Mouse (Mus musculus) bone marrow, adult 2 months (tissue): ENCODE results near the gene Srf. TPM values are rescaled to one million over a fixed set of nuclear protein-coding genes. Genes with fewer than 3 reads are reported as not detected.

Experiments
- H3K27ac ChIP-seq: fragments of 200-500 bp; 2 replicates; pipeline ENCODE4 v1.5.1; 2012; ENCODE audit warnings: low read depth, mild to moderate bottlenecking, control low read depth, inconsistent platforms, low read length; ENCODE audit not compliant: control insufficient read depth, poor library complexity, insufficient read depth
- H3K4me1 ChIP-seq: fragments of 200-500 bp; 2 replicates; pipeline ENCODE4 v1.6.1; 2011; ENCODE audit warnings: low read length; ENCODE audit not compliant: control insufficient read depth, insufficient read depth
- H3K4me3 ChIP-seq: fragments of 200-500 bp; replicated peaks from 2 replicates; pipeline ENCODE3; 2011; ENCODE audit warnings: mild to moderate bottlenecking, low read depth, low read length, control low read depth; ENCODE audit not compliant: control insufficient read depth
- CTCF ChIP-seq: fragments of 200-500 bp; IDR thresholded peaks from 2 replicates; pipeline ENCODE4 v1.5.1; 2011; ENCODE audit warnings: low read length, control low read depth; ENCODE audit not compliant: control insufficient read depth, insufficient read depth
- POLR2A ChIP-seq: fragments of 200-500 bp; IDR thresholded peaks from 2 replicates; pipeline ENCODE4 v1.6.1; 2011; ENCODE audit warnings: low read depth, mild to moderate bottlenecking, control low read depth, low read length, borderline replicate concordance; ENCODE audit not compliant: control insufficient read depth
- WGBS: fragments of 180-500 bp; shearing (Covaris S2); methylation state at CpG from one replicate; pipeline ENCODE4 v1.1.7; 2018; 5-methylcytosine and 5-hydroxymethylcytosine counted together
- polyA plus RNA-seq: library from polyadenylated mRNA; stranded (reverse); fragments of >200 nt; gene quantifications from 2 replicates; pipeline ENCODE4 v1.2.4, GENCODE M21; 2011; ENCODE audit warnings: low replicate concordance; ENCODE audit not compliant: missing spikeins, insufficient read depth, insufficient read length

The Srf gene
- polyA plus RNA-seq: 14.6 and 17.4 TPM in 2 replicates

DNA sequence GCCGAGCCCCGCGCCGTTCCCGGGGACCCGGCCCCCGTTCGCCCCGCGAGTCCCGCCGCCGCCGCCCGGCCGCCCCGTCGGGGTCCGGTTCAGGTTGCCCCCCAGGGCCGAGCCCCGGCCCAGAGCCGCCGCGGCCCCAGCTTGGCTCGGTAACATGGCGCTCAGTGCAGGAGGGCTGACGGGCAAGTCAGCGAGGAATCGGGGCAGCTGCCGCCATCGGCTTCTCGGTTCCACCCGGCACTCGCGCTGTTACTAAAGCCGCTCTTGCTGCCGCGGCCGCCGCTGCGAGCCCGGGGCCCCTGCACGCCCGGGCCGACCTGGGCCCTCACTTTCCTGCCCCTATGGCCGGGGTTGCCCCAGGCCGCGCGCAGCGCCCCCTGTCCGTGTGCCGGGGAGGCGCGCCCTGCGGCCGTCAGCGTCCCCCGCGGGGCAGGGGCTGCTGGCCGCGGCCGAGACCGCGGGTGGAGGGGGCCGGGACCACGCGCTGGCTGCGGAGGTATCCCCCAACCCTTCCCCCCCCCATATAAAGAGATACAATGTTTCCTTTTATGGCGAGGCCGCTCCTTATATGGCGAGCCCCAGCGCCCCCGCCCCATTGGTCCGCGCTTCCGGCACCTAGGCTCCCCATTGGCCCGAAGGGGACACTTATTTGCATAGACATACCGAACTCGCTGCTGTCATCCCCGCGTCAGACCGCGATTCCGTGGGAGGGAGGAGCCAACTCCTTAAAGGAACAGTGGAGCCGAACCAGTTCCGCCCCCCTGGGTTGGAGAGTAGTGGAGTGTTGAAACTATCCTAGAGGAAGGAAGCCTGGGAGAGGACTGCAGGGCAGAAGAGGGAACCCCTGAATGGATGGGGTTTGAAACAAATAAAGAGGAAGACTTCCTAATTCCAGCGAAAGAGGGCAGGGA lies at the start of gene Srf:
TSS of gene Srf (minus strand) at position 503 of the 911 bp plus-strand sequence.
- peaks cover 1% of the 10 kb centered on the region; the same call in 1 of the 2 replicates for H3K4me1 ChIP-seq

DNA sequence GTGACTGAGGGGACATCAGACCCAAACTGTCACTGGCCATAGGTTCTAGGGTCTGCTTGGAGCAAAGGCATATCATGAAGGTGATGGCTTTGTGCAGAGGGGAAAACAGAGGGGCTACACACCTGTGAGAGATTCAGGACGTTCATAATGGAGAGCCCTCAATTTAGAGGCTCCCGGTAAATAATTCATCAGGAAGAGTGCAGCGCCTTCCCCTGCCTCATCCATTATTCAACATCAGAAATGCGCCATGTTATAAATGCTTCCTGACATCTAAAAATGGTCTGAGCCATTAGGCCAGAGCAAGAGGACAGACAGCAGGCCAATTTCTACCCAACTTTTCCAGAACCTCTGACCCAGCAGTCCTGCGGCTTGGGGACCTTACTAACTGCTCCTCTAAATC lies 49.2 kb upstream of the Srf start:
- H3K27ac ChIP-seq: no peak overlapping the region
- no peak overlapping the region for H3K4me3 ChIP-seq
- H3K4me1 ChIP-seq: no peaks in the 10 kb centered on the region; the same call in 1 of the 2 replicates
- TF ChIP-seq CTCF (no peak), POLR2A (no peak)
- WGBS: 88% methylated on average over 5 of the region's 5 CpGs

More for the DNA sequence above, at the start of gene Srf:
- Histone ChIP-seq H3K27ac (peak within 1 kb of the TSS; percentile 93), H3K4me3 (peak within 1 kb of the TSS; percentile 81)
- TF ChIP-seq POLR2A (peak; percentile 55; the same call in 1 of the 2 replicates), CTCF (peak; percentile 31; the same call in 1 of the 2 replicates)
- under 1% methylated on average over 87 of the region's 87 CpGs for WGBS

DNA sequence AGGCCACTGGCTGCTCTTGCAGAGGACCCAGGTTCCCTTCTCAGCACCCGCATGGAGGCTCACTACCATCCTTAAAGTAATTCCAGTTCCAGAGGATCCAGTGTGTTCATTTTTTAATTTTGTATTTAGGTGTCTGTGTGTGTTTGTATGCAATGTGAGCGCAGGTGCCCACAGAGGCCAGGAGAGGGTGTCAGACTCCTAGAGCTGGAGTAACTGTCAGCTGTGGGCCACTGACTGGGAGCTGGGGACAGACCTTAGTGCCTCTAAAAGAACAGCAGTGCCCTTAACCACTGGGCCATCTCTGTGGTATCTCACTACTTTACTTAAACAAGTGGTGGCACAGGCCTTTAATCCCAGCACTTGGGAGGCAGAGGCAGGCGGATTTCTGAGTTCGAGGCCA lies 47.3 kb upstream of the Srf start:
- H3K4me1 ChIP-seq: no peaks in the 10 kb centered on the region; the same call in 1 of the 2 replicates
- H3K4me3 ChIP-seq: no peak overlapping the region
- no peak for TF ChIP-seq CTCF
- TF ChIP-seq POLR2A: no peak
- 89% methylated on average over 4 of the region's 4 CpGs for WGBS
- H3K27ac ChIP-seq: no peak overlapping the region

DNA sequence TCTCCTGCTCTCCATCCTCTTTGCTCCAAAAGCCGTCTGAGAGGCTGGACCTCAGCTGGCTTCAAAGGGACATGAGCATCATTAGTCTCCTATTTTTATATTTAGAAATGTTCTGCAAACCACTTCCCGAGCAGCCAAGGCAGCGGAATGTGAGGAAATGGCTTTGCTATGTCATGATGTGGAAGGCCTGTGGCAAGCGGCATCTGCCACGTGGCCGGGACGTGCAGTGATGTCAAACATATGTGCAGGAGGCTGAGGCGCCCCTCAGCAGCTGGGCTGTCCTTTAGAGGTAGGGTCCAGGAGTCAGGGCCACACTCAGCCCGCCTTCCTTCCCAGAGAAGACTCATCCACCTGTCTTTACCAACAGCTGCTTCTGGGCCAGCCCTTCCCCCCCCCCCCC lies 46.2 kb upstream of the Srf start:
- TF ChIP-seq POLR2A (no peak; the same call in 1 of the 2 replicates), CTCF (no peak)
- H3K4me1 ChIP-seq: no peaks in the 10 kb centered on the region; the same call in 1 of the 2 replicates
- WGBS: 9% methylated on average over 9 of the region's 9 CpGs
- no peak overlapping the region for H3K4me3 ChIP-seq
- no peak overlapping the region for H3K27ac ChIP-seq

DNA sequence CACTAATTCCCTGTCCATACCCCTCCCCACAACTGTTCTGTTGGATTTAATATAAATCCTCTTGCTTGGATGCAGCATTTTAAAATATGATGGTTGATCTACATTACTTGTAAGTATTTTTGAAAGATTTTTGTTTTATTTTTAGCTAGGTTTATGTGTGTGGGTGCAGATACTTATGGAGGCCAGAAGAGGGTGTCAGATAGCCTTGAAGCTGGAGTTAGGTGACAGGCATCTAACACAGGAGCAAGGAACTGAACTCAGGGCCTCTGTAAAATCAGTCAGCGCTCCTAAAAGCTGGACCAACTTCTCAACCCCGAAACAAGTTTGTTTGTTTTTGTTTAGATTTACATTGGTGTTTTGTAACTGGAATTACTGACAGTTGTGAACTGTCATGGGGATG lies 44.6 kb upstream of the Srf start:
- TF ChIP-seq POLR2A (no peak), CTCF (no peak)
- WGBS: 77% methylated on average over 2 of the region's 2 CpGs
- Histone ChIP-seq H3K4me1 (no peaks in the 10 kb centered on the region; the same call in 1 of the 2 replicates), H3K4me3 (no peak overlapping the region), H3K27ac (no peak overlapping the region)

DNA sequence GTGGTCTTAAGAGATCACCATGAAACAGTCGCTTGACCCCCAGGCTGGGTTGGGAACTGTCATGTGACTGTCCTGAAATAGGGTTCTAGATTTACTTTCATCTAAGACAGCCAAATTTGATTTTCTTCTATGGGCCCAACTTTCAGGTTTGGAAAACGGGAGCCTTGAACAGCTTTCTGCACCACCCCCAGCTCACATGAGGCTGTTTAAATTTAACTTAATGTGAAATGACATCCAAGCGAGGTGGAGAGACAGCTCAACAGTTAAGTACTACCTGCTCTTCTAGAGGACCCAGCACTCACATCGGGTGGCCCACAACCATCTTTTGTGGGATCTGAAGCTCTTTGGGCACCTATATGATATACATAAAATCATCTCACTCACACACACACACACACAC lies 43.0 kb upstream of the Srf start:
- Histone ChIP-seq H3K4me3 (no peak overlapping the region), H3K27ac (no peak overlapping the region), H3K4me1 (no peaks in the 10 kb centered on the region; the same call in 1 of the 2 replicates)
- 73% methylated on average over 4 of the region's 4 CpGs for WGBS
- no peak for TF ChIP-seq CTCF

DNA sequence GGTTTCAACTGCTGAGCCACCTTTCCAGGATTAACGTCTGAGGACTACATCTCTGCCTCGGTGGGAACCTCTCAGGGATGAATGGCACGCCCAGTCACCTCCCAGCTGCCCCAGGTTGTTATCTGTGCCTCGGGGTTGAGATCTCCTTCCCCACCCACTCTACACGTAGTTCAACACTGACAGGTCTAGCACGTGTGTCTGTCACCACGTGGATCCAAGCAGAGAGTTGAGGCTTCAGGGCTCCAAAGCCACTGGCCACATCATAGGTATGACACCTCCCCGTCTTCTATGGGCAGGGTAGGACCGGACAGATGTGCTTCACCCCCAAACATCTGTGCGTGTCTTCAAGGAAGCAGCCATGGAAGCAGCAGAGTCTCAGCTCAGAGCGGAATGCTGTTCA lies 42.0 kb upstream of the Srf start:
- H3K4me1 ChIP-seq: no peaks in the 10 kb centered on the region; the same call in 1 of the 2 replicates
- no peak overlapping the region for H3K27ac ChIP-seq
- no peak overlapping the region for H3K4me3 ChIP-seq
- TF ChIP-seq POLR2A (no peak), CTCF (no peak)
- 79% methylated on average over 11 of the region's 11 CpGs for WGBS

DNA sequence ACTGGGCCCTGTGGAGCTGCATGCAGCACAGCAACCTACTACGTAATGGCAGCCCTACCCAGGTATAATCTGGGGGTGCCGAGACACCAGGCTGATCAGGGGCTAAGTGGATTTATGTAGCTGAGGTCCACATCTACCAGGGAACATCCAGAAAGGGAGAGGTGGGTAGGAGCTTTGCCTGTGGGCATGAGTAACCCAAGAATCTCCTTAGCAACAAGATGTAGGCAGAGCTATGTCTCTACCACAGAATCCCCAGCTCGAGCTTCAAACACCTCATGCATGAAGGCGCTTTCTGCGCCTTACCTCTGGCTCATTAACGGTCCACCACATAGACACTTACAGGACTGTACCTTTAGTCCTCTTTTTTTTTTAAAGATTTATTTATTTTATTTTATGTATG lies 39.4 kb upstream of the Srf start:
- WGBS: 87% methylated on average over 6 of the region's 6 CpGs

DNA sequence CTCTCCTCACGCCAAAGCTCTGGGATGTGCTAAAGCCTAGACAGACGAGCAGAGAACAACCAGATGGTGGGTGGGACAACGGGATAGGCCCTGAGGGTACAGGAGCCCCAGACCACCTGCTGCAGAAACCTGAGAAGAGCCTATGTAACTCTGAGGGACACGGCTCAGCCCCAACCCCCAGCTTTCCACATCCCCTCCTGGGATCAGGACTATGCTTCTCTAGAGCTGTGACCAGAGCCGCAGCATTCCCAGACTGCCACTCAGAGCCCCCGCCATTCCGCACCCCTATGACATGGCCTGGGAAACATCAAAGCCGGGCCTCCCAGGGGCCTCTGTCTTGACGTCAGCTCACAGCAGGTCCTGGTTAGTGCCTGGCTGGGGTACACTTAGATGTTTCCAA lies 38.6 kb upstream of the Srf start:
- 85% methylated on average over 9 of the region's 9 CpGs for whole genome bisulfite sequencing

More for the DNA sequence above, 39.4 kb upstream of the Srf start:
- TF ChIP-seq POLR2A: no peak
- no peak for TF ChIP-seq CTCF
- no peak overlapping the region for H3K4me3 ChIP-seq
- H3K27ac ChIP-seq: no peak overlapping the region
- H3K4me1 ChIP-seq: no peaks in the 10 kb centered on the region

More for the DNA sequence above, 38.6 kb upstream of the Srf start:
- Histone ChIP-seq H3K4me1 (no peaks in the 10 kb centered on the region), H3K4me3 (no peak overlapping the region), H3K27ac (no peak overlapping the region)
- TF ChIP-seq POLR2A: no peak
- TF ChIP-seq CTCF: no peak
